Mouse (Mus musculus) hindbrain, embryonic 15.5 days (tissue): ENCODE results near the gene Snx30. TPM values are rescaled to one million over a fixed set of nuclear protein-coding genes. Genes with fewer than 3 reads are reported as not detected.
"Not testable (repeated sequence)": the region's sequence is repeated elsewhere in the genome, so short reads cannot be mapped to it uniquely, and the experiment has no call there.

Experiments
- ATAC-seq: fragments of 200-750 bp; cut with Nextera tagmentation; 2 replicates; pipeline ENCODE4 v1.8.0; 2017; ENCODE audit warnings: low read depth, moderate number of reproducible peaks, moderate TSS enrichment; ENCODE audit not compliant: low FRiP score
- H3K27ac ChIP-seq: fragments of 300-500 bp; sonication (generic); replicated peaks from 2 replicates; pipeline ENCODE4 v1.5.1; 2015; ENCODE audit warnings: mild to moderate bottlenecking, inconsistent platforms
- H3K27me3 ChIP-seq: fragments of 300-500 bp; sonication (generic); 2 replicates; pipeline ENCODE4 v1.6.1; 2015; ENCODE audit warnings: control low read depth, inconsistent platforms
- H3K36me3 ChIP-seq: fragments of 300-500 bp; sonication (generic); 2 replicates; pipeline ENCODE4 v1.6.1; 2015; ENCODE audit warnings: control low read depth, inconsistent platforms
- H3K4me1 ChIP-seq: fragments of 300-500 bp; sonication (generic); replicated peaks from 2 replicates; pipeline ENCODE4 v1.6.1; 2015; ENCODE audit warnings: control low read depth, inconsistent platforms
- H3K4me2 ChIP-seq: fragments of 300-500 bp; sonication (generic); 2 replicates; pipeline ENCODE4 v1.6.1; 2015; ENCODE audit warnings: moderate library complexity, mild to moderate bottlenecking, inconsistent platforms
- H3K4me3 ChIP-seq: fragments of 300-500 bp; sonication (generic); 2 replicates; pipeline ENCODE4 v1.5.1; 2015; ENCODE audit warnings: mild to moderate bottlenecking, inconsistent platforms
- H3K9ac ChIP-seq: fragments of 300-500 bp; sonication (generic); 2 replicates; pipeline ENCODE4 v1.6.1; 2015; ENCODE audit warnings: inconsistent platforms
- H3K9me3 ChIP-seq: fragments of 300-500 bp; sonication (generic); 2 replicates; pipeline ENCODE4 v1.6.1; 2016; ENCODE audit warnings: control low read depth, inconsistent platforms
- WGBS: fragments of 180-500 bp; shearing (Covaris S2); methylation state at CpG from one replicate; pipeline ENCODE4 v1.1.7; 2015; 5-methylcytosine and 5-hydroxymethylcytosine counted together
- polyA plus RNA-seq: library from polyadenylated mRNA; unstranded; fragments of >200 nt; fragmentation: Nextera tagmentation; extraction: Ambion mirVana; gene quantifications from 2 replicates; pipeline ENCODE4 v1.2.1, GENCODE M21; 2015

Snx30 gene
- polyA plus RNA-seq, 1 experiment from 2014 or later = 18.3 TPM

GRCm38 (mm10) chr4:59777828-59778227 lies 27.8 kb upstream of the Snx30 start:
- ATAC-seq = no peak
- no peak overlapping the region for H3K27ac ChIP-seq
- no peak overlapping the region for H3K4me2 ChIP-seq
- no peaks in the 10 kb centered on the region for H3K27me3 ChIP-seq
- 70% methylated on average over 3 of the region's 3 CpGs for WGBS
- no peak overlapping the region for H3K9ac ChIP-seq
- no peak overlapping the region for H3K4me3 ChIP-seq
- no peaks in the 10 kb centered on the region for H3K9me3 ChIP-seq
- H3K36me3 ChIP-seq = peaks cover 9% of the 10 kb centered on the region
- peaks cover 10% of the 10 kb centered on the region for H3K4me1 ChIP-seq

- 8% methylated on average over 1 of the region's 1 CpGs for whole genome bisulfite sequencing
- ATAC-seq = no peak
- Histone ChIP-seq H3K36me3 (no peaks in the 10 kb centered on the region), H3K9ac (no peak overlapping the region), H3K27me3 (no peaks in the 10 kb centered on the region), H3K4me3 (no peak overlapping the region), H3K9me3 (no peaks in the 10 kb centered on the region), H3K27ac (no peak overlapping the region), H3K4me1 (peaks cover 12% of the 10 kb centered on the region), H3K4me2 (no peak overlapping the region)
These were observed 25.1 kb upstream of the Snx30 start for GRCm38 (mm10) chr4:59780568-59780967.

- Histone ChIP-seq H3K4me3 (peak overlapping the region; percentile 81), H3K27me3 (no peaks in the 10 kb centered on the region), H3K9ac (peak overlapping the region; percentile 73), H3K4me2 (peak overlapping the region; percentile 82), H3K36me3 (no peaks in the 10 kb centered on the region), H3K4me1 (peaks cover 12% of the 10 kb centered on the region), H3K27ac (peak overlapping the region; percentile 68), H3K9me3 (no peaks in the 10 kb centered on the region)
- no peak; the same call in none of the 2 replicates for ATAC-seq
- under 1% methylated on average over 47 of the region's 47 CpGs for WGBS
These were observed 22.6 kb upstream of the Snx30 start for GRCm38 (mm10) chr4:59782853-59783684.

GRCm38 (mm10) chr4:59783685-59784279 lies 21.9 kb upstream of the Snx30 start:
- H3K9ac ChIP-seq = peak overlapping the region; percentile 73
- ATAC-seq = peak; percentile 96
- H3K4me2 ChIP-seq = peak overlapping the region; percentile 82
- peak overlapping the region; percentile 68 for H3K27ac ChIP-seq
- H3K4me1 ChIP-seq = peaks cover 12% of the 10 kb centered on the region
- H3K36me3 ChIP-seq = no peaks in the 10 kb centered on the region
- no peaks in the 10 kb centered on the region for H3K27me3 ChIP-seq
- peak overlapping the region; percentile 81 for H3K4me3 ChIP-seq
- 1% methylated on average over 36 of the region's 36 CpGs for WGBS
- no peaks in the 10 kb centered on the region for H3K9me3 ChIP-seq

- Histone ChIP-seq H3K4me2 (no peak overlapping the region), H3K27ac (no peak overlapping the region), H3K36me3 (no peaks in the 10 kb centered on the region), H3K9me3 (no peaks in the 10 kb centered on the region), H3K4me1 (peaks cover 12% of the 10 kb centered on the region), H3K9ac (no peak overlapping the region), H3K27me3 (no peaks in the 10 kb centered on the region), H3K4me3 (no peak overlapping the region)
- WGBS = 21% methylated on average over 2 of the region's 2 CpGs
- ATAC-seq = no peak
These were observed 20.2 kb upstream of the Snx30 start for GRCm38 (mm10) chr4:59785412-59785811.

GRCm38 (mm10) chr4:59786661-59787060 lies 19.0 kb upstream of the Snx30 start:
- Histone ChIP-seq H3K9me3 (no peaks in the 10 kb centered on the region), H3K27ac (no peak overlapping the region), H3K4me2 (no peak overlapping the region), H3K36me3 (no peaks in the 10 kb centered on the region), H3K9ac (no peak overlapping the region), H3K4me3 (no peak overlapping the region), H3K4me1 (peaks cover 10% of the 10 kb centered on the region), H3K27me3 (no peaks in the 10 kb centered on the region)
- no peak for ATAC-seq
- WGBS = 2% methylated on average over 7 of the region's 7 CpGs

- Histone ChIP-seq H3K9me3 (no peaks in the 10 kb centered on the region), H3K36me3 (no peaks in the 10 kb centered on the region), H3K27me3 (no peaks in the 10 kb centered on the region), H3K4me1 (peaks cover 7% of the 10 kb centered on the region), H3K4me3 (no peak overlapping the region), H3K27ac (no peak overlapping the region), H3K4me2 (no peak overlapping the region), H3K9ac (no peak overlapping the region)
- no peak for ATAC-seq
- WGBS = 72% methylated on average over 6 of the region's 6 CpGs
These were observed 18.5 kb upstream of the Snx30 start for GRCm38 (mm10) chr4:59787126-59787525.

- Histone ChIP-seq H3K4me2 (no peak overlapping the region), H3K9me3 (no peaks in the 10 kb centered on the region), H3K4me3 (no peak overlapping the region), H3K27me3 (no peaks in the 10 kb centered on the region), H3K4me1 (no peaks in the 10 kb centered on the region), H3K27ac (no peak overlapping the region), H3K9ac (no peak overlapping the region), H3K36me3 (no peaks in the 10 kb centered on the region)
- no peak for ATAC-seq
These were observed 16.6 kb upstream of the Snx30 start for GRCm38 (mm10) chr4:59789015-59789414.

- H3K4me2 ChIP-seq, H3K36me3 ChIP-seq, H3K4me1 ChIP-seq, H3K27me3 ChIP-seq, H3K27ac ChIP-seq, H3K9ac ChIP-seq, H3K9me3 ChIP-seq, ATAC-seq, H3K4me3 ChIP-seq: not testable (repeated sequence)
- WGBS = 89% methylated on average over 2 of the region's 2 CpGs
These were observed 12.0 kb upstream of the Snx30 start for GRCm38 (mm10) chr4:59793626-59794025.

GRCm38 (mm10) chr4:59794116-59794515 lies 11.5 kb upstream of the Snx30 start:
- Histone ChIP-seq H3K36me3 (no peaks in the 10 kb centered on the region), H3K9ac (no peak overlapping the region), H3K9me3 (no peaks in the 10 kb centered on the region), H3K4me3 (no peak overlapping the region), H3K4me1 (no peaks in the 10 kb centered on the region), H3K27me3 (no peaks in the 10 kb centered on the region), H3K27ac (no peak overlapping the region), H3K4me2 (no peak overlapping the region)
- 83% methylated on average over 2 of the region's 2 CpGs for WGBS
- no peak for ATAC-seq

GRCm38 (mm10) chr4:59795788-59796455 lies 9.7 kb upstream of the Snx30 start:
- ATAC-seq = no peak
- Histone ChIP-seq H3K9me3 (no peaks in the 10 kb centered on the region), H3K36me3 (no peaks in the 10 kb centered on the region), H3K4me1 (no peaks in the 10 kb centered on the region), H3K4me2 (no peak overlapping the region), H3K27me3 (no peaks in the 10 kb centered on the region), H3K9ac (no peak overlapping the region), H3K27ac (no peak overlapping the region), H3K4me3 (no peak overlapping the region)
- WGBS = 84% methylated on average over 2 of the region's 2 CpGs

- H3K27me3 ChIP-seq = no peaks in the 10 kb centered on the region
- no peak overlapping the region for H3K9ac ChIP-seq
- H3K36me3 ChIP-seq = no peaks in the 10 kb centered on the region
- no peak overlapping the region for H3K4me3 ChIP-seq
- ATAC-seq = no peak
- no peak overlapping the region for H3K27ac ChIP-seq
- 0 out of 2 replicates have a peak, but pooled peaks cover 5% of the 10 kb centered on the region for H3K4me1 ChIP-seq
- H3K9me3 ChIP-seq = no peaks in the 10 kb centered on the region
- WGBS = 86% methylated on average over 5 of the region's 5 CpGs
- no peak overlapping the region for H3K4me2 ChIP-seq
These were observed 5.5 kb upstream of the Snx30 start for GRCm38 (mm10) chr4:59800181-59800580.
